Mouse (Mus musculus) erythroblast, embryonic 14.5 days (primary cell): Measurements from ENCODE around the gene Krt13. TPM values are rescaled to one million over a fixed set of nuclear protein-coding genes. Genes with fewer than 3 reads are reported as not detected.

Source experiments
- H3K27me3 ChIP-seq: 2 replicates; pipeline ENCODE4 v1.6.1; 2012; ENCODE audit warnings: inconsistent platforms; ENCODE audit not compliant: control insufficient read depth
- H3K36me3 ChIP-seq: 2 replicates; pipeline ENCODE4 v1.6.1; 2012; ENCODE audit warnings: mild to moderate bottlenecking, inconsistent platforms; ENCODE audit not compliant: control insufficient read depth
- H3K4me1 ChIP-seq: 2 replicates; pipeline ENCODE4 v1.6.1; 2012; ENCODE audit warnings: inconsistent platforms; ENCODE audit not compliant: control insufficient read depth
- H3K4me3 ChIP-seq: replicated peaks from 2 replicates; pipeline ENCODE3; 2012; ENCODE audit warnings: moderate library complexity, mild to moderate bottlenecking, inconsistent platforms
- H3K9me3 ChIP-seq: 2 replicates; pipeline ENCODE4 v1.6.1; 2012; ENCODE audit warnings: low read length, inconsistent platforms, mixed read lengths; ENCODE audit not compliant: control insufficient read depth
- GATA1 ChIP-seq: IDR thresholded peaks from 2 replicates; pipeline ENCODE4 v1.6.1; 2012; ENCODE audit warnings: low read length, inconsistent platforms, mixed read lengths
- TAL1 ChIP-seq: IDR thresholded peaks from 3 replicates; pipeline ENCODE4 v1.6.1; 2012; ENCODE audit warnings: low read length, inconsistent platforms, mixed read lengths
- polyA plus RNA-seq: library from polyadenylated mRNA; stranded (reverse); fragments of >175 nt; gene quantifications from 2 replicates; pipeline ENCODE4 v1.2.3, GENCODE M21; 2012

The Krt13 gene
- polyA plus RNA-seq, 1 experiment: not detected

DNA sequence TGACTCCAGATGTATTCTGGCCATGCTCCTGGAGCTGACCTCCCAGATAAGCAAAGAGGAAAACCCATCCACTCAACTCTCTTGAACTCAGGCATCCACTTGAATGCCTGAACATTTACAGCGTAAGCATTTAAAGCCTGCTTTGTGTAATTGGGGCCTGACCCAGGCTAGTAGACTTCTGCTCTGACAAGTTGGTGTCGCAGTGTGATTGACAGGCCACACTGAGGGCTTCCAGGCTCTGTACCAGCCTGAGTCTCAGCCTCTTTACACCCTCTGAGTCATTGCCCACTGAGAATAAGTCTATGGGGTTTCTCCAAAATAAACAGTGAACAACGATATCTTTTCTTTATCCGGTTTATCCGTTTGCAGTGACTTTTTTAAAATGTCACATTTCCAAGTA lies 1.0 kb downstream of the Krt13 start:
- H3K4me3 ChIP-seq: no peak overlapping the region
- no peak for TF ChIP-seq GATA1
- no peaks in the 10 kb centered on the region for H3K9me3 ChIP-seq
- no peaks in the 10 kb centered on the region for H3K27me3 ChIP-seq
- H3K36me3 ChIP-seq: no peaks in the 10 kb centered on the region
- peaks cover 4% of the 10 kb centered on the region for H3K4me1 ChIP-seq

DNA sequence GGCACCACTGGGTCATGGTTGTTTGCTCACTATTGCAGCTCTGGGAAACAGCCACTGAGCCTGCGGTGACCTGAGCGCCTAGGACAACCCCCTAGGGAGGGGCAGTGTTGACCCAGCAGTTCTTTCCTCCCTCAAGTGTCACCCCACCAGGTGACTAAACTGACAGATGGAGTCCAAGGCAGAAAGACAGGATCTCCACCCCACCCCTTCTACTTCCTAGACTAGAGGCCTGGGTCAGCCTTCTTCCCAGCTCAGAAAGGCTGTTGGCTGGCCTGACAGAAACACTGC lies 7.7 kb downstream of the Krt13 start:
- no peaks in the 10 kb centered on the region for H3K36me3 ChIP-seq
- TF ChIP-seq TAL1 (no peak), GATA1 (no peak)
- H3K9me3 ChIP-seq: no peaks in the 10 kb centered on the region
- H3K27me3 ChIP-seq: no peaks in the 10 kb centered on the region
- H3K4me1 ChIP-seq: no peaks in the 10 kb centered on the region
- no peak overlapping the region for H3K4me3 ChIP-seq

DNA sequence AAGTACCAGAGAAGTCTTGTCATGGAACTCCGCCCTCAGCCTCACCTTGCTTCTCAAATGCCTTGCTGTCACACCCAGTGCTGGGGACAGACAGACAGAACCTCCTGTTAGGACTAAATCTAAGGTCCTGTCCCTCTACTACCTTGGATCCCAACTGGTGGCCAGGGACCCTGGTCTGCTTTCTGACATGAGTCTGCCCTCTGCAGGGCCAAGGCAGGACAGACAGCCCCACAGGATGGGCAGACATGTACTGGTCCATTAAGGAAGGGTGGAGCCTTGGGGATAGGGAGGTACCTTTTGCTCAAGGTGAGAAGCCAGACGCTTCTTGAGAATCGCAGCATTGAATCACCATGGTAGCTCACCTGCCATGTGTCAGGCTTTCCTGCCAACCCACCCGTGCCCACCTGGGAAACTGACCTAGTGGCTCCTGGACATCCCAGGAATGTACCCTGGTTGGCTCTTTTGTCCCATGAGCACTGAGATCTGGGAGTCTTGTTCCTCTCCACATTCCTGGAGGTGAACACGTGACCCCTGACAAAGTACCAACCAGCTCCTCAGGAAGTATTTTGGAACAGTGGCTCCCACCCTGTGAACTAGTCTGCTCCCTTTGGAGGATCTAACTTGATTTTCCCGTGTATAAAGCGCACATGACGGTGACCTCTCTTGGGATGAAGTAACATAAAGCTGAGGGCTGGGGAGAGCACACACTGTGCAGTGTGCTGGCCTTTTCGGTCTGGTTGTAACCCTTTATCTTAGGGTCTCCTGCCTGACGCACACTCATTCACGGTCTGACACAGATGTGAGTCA lies 8.2 kb downstream of the Krt13 start:
- Histone ChIP-seq H3K9me3 (no peaks in the 10 kb centered on the region), H3K36me3 (no peaks in the 10 kb centered on the region), H3K4me3 (no peak overlapping the region), H3K4me1 (no peaks in the 10 kb centered on the region), H3K27me3 (no peaks in the 10 kb centered on the region)
- TF ChIP-seq GATA1 (no peak), TAL1 (no peak)

DNA sequence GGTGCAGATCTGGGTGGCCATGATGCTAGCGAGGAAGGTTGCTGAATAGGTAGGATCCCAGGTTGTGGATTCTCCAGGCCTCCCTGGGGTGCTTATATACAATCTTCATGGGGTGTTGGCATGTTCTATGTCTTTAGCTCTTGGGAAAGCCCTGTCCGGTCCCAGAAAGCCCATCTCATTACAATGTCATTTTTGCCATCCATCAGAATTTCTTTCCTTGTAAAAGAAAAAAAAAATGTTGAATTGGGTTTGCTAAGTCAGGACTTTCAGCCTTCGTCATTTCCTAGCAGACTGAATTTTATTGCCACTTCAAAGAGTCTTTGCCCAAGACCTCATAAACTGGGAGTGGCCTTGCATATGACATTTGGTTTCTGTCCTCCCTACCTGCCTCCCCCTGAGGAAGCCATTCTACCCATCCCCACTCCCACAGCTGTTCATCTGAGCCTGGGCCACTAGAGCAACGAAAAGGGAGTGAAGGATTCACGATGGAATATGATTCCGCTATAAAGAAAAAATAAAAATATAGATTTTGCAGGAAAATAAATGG lies 15.7 kb downstream of the Krt13 start, which contains the start of gene Krt36:
TSS of gene Krt36 (minus strand) at position 51 of the 547 bp plus-strand sequence.
- TF ChIP-seq TAL1: no peak
- TF ChIP-seq GATA1: no peak
- no peak within 1 kb of the TSS for H3K4me3 ChIP-seq
- H3K4me1 ChIP-seq: no peaks in the 10 kb centered on the region
- H3K9me3 ChIP-seq: no peaks in the 10 kb centered on the region
- H3K27me3 ChIP-seq: no peaks in the 10 kb centered on the region
- H3K36me3 ChIP-seq: no peaks in the 10 kb centered on the region

DNA sequence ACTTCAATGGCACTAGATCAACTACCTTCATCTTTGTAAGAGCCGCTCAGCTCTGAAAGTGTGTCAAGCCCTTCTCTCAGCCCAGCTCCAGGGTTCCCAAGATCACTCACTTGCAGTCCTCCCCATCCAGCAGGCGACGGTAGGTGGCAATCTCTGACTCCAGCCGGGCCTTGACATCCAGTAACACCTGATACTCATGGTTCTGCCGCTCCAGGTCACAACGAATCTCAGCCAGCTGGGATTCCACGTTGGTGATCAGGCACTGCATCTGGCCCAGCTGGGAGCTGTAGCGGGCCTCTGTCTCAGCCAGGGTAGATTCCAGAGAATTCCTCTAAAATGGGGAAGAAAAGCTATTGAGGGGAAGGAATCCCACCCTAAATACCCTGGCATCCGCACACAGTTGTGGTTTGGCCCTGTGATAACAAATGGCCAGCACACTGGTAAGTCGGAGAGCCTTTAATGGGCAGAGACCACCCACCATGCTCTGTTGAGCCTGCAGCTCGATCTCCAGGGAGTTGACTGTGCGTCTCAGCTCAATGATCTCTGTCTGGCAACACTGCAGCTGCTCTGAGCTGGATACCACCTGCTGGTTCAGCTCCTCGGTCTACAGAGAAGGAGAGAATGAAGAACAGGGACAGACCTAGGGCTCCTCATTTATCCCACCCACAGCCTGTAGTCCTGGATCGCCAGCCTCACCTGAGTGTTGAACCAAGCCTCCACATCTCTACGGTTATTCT lies 18.5 kb downstream of the Krt13 start:
- no peaks in the 10 kb centered on the region for H3K4me1 ChIP-seq
- no peak for TF ChIP-seq GATA1
- no peak for TF ChIP-seq TAL1
- no peaks in the 10 kb centered on the region for H3K36me3 ChIP-seq
- H3K9me3 ChIP-seq: no peaks in the 10 kb centered on the region
- H3K4me3 ChIP-seq: no peak overlapping the region
- H3K27me3 ChIP-seq: no peaks in the 10 kb centered on the region

DNA sequence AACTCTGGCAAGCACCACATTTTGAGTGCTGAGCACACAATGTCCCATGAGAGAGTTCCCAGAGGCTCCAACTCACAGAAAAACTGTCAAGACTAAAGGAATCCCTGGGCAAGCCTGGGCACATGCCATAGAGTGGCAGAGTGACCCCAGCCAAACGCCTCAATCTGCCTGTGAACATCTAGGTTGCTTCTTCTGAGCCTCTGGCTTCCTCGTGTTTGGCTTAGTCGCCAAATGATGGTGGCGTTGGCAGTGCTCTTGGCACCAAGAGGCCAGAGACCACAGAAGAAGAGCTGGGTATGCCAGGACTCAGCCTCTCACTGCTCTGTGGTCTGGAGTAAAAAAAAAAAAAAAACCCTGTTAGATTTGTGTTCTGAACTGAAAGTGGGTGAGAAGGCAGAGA lies 21.0 kb downstream of the Krt13 start:
- H3K4me3 ChIP-seq: no peak overlapping the region
- no peak for TF ChIP-seq GATA1
- no peak for TF ChIP-seq TAL1
- H3K9me3 ChIP-seq: no peaks in the 10 kb centered on the region
- no peaks in the 10 kb centered on the region for H3K27me3 ChIP-seq
- no peaks in the 10 kb centered on the region for H3K36me3 ChIP-seq
- no peaks in the 10 kb centered on the region for H3K4me1 ChIP-seq

DNA sequence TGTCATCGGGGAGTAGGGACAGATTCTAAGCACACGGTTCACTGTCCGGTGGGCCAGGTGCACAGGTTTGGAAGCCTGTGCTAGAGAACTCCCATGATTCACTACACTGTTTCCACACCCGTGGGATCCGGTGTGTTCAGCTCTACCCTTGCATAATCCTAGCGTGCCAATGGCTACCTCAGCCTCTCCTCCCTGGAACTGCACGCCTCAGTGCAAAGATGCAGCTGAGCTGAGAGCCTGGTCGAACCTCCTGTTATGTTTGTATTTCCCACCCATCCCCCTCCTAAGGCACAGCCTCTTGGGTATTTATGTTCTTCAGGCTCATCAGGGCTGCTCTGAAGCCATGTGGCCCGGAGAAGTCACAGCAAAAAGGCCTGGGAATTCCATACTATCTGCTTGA lies 23.5 kb downstream of the Krt13 start:
- Histone ChIP-seq H3K27me3 (no peaks in the 10 kb centered on the region), H3K4me3 (no peak overlapping the region), H3K4me1 (no peaks in the 10 kb centered on the region), H3K9me3 (no peaks in the 10 kb centered on the region), H3K36me3 (no peaks in the 10 kb centered on the region)
- no peak for TF ChIP-seq TAL1
- TF ChIP-seq GATA1: no peak

DNA sequence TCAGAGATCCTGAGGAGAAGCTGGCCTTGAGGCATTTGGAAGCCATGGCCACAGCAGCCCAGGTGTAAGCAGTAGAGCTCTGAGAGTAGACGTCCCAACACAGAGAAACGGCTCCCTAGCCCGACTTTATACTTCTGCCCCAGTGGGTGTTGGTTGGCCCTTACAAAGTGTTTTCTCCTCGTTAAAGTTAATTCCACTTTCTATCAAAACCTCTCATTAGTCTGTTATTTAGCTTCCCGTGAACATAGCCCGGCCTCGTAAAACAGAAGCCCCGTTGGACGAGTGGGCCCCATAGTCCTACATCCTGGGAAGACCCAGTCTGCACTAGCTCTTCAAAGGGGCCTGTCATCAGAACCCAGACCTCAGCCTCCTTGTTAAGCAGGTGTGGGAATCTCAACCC lies 25.2 kb downstream of the Krt13 start, which contains the start of gene Krt35:
TSS of gene Krt35 (minus strand) at position 101 of the 400 bp plus-strand sequence.
- H3K27me3 ChIP-seq: no peaks in the 10 kb centered on the region
- TF ChIP-seq TAL1: no peak
- TF ChIP-seq GATA1: no peak
- H3K9me3 ChIP-seq: no peaks in the 10 kb centered on the region
- H3K4me3 ChIP-seq: no peak within 1 kb of the TSS
- H3K36me3 ChIP-seq: no peaks in the 10 kb centered on the region
- H3K4me1 ChIP-seq: no peaks in the 10 kb centered on the region

DNA sequence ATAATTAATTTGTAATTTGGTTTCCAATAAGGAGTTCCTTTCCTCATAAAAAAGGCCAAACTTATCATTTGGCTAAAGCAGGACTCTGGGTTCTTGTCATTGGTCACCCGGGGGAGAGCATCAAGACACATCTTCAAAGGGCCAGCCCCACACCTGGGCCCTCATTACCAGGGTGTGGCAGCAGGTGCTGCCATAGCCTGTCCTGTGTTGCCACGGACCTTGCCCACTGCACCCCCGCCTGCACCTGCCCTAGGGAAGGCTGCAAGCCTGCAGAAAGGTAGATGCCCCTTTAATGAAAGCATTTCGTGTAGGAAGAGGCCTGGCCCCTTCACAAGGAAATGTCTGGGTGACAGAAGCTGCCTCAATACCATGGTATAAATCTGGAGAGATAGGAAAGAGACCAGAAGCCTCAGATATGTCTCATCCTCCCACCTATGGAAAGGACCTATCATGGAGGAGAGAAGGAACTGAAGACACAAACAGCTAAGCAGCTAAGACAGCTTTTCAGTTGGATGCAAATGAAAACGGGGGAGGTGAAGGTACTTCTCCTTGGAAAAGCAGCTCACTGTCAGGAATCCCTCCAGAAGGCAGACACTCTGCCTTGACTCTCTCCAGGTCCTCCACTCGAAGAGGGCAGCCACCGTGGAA lies 32.9 kb downstream of the Krt13 start:
- no peaks in the 10 kb centered on the region for H3K27me3 ChIP-seq
- TF ChIP-seq GATA1 (no peak), TAL1 (no peak)
- no peak overlapping the region for H3K4me3 ChIP-seq

More for the DNA sequence above, 32.9 kb downstream of the Krt13 start:
- Histone ChIP-seq H3K9me3 (peaks cover 4% of the 10 kb centered on the region; the same call in 1 of the 2 replicates), H3K4me1 (no peaks in the 10 kb centered on the region), H3K36me3 (no peaks in the 10 kb centered on the region)
